Mouse (Mus musculus): ENCODE measurements around the gene Gm20388. TPM values are rescaled to one million over a fixed set of nuclear protein-coding genes. Genes with fewer than 3 reads are reported as not detected.

The Gm20388 gene
- total RNA-seq, 2 experiments from 2014 or later, result 18.5 to 23.8 TPM

GRCm38 (mm10) chr8:123104046-123104767 is 3193.6 kb downstream of the Gm20388 start:
- no peak for ATAC-seq (replicated peaks; ENCODE audit: poor library complexity, severe bottlenecking)

GRCm38 (mm10) chr8:123105553-123106326 is 3195.1 kb downstream of the Gm20388 start:
- ATAC-seq (replicated peaks; ENCODE audit: poor library complexity, severe bottlenecking), result no peak

GRCm38 (mm10) chr8:123106531-123106930 is 3195.9 kb downstream of the Gm20388 start:
- no peak for ATAC-seq (replicated peaks; ENCODE audit: poor library complexity, severe bottlenecking)

- ATAC-seq (replicated peaks; ENCODE audit: poor library complexity, severe bottlenecking), result no peak
Observed at GRCm38 (mm10) chr8:123108010-123108409, 3197.4 kb downstream of the Gm20388 start.

- ATAC-seq (replicated peaks; ENCODE audit: poor library complexity, severe bottlenecking), result no peak
Observed at GRCm38 (mm10) chr8:123108953-123109352, 3198.3 kb downstream of the Gm20388 start.

- peak; percentile 81 for ATAC-seq (replicated peaks; ENCODE audit: poor library complexity, severe bottlenecking)
Observed at GRCm38 (mm10) chr8:123110649-123111048, 3200.0 kb downstream of the Gm20388 start.

- no peak for ATAC-seq (replicated peaks; ENCODE audit: poor library complexity, severe bottlenecking)
Observed at GRCm38 (mm10) chr8:123112892-123113291, 3202.3 kb downstream of the Gm20388 start.

GRCm38 (mm10) chr8:123113908-123114469 is 3203.3 kb downstream of the Gm20388 start:
- ATAC-seq (replicated peaks; ENCODE audit: poor library complexity, severe bottlenecking), result no peak

- ATAC-seq (replicated peaks; ENCODE audit: poor library complexity, severe bottlenecking), result no peak
Observed at GRCm38 (mm10) chr8:123114644-123115043, 3204.0 kb downstream of the Gm20388 start.

- ATAC-seq (replicated peaks; ENCODE audit: poor library complexity, severe bottlenecking), result peak; percentile 36
Observed at GRCm38 (mm10) chr8:123117127-123117731, 3206.6 kb downstream of the Gm20388 start, which contains the start of gene Cpne7. Gene Cpne7, plus strand, starts transcription at chr8:123117374.

GRCm38 (mm10) chr8:123117744-123118143 is 3207.1 kb downstream of the Gm20388 start:
- ATAC-seq (replicated peaks; ENCODE audit: poor library complexity, severe bottlenecking), result 0 out of 2 replicates have a peak, but pooled peaks have one; percentile 4

- no peak for ATAC-seq (replicated peaks; ENCODE audit: poor library complexity, severe bottlenecking)
Observed at GRCm38 (mm10) chr8:123122059-123122458, 3211.4 kb downstream of the Gm20388 start.

- ATAC-seq (replicated peaks; ENCODE audit: poor library complexity, severe bottlenecking), result no peak
Observed at GRCm38 (mm10) chr8:123122670-123123069, 3212.0 kb downstream of the Gm20388 start.

- peak; percentile 63 for ATAC-seq (replicated peaks; ENCODE audit: poor library complexity, severe bottlenecking)
Observed at GRCm38 (mm10) chr8:123126193-123126816, 3215.7 kb downstream of the Gm20388 start.

- ATAC-seq (replicated peaks; ENCODE audit: poor library complexity, severe bottlenecking), result no peak
Observed at GRCm38 (mm10) chr8:123131041-123131440, 3220.4 kb downstream of the Gm20388 start.

- ATAC-seq (replicated peaks; ENCODE audit: poor library complexity, severe bottlenecking), result no peak
Observed at GRCm38 (mm10) chr8:123132953-123133352, 3222.3 kb downstream of the Gm20388 start.

GRCm38 (mm10) chr8:123134149-123134713 is 3223.6 kb downstream of the Gm20388 start:
- no peak for ATAC-seq (replicated peaks; ENCODE audit: poor library complexity, severe bottlenecking)

- ATAC-seq (replicated peaks; ENCODE audit: poor library complexity, severe bottlenecking), result no peak
Observed at GRCm38 (mm10) chr8:123135406-123135805, 3224.8 kb downstream of the Gm20388 start.

GRCm38 (mm10) chr8:123135806-123136205 is 3225.2 kb downstream of the Gm20388 start:
- no peak for ATAC-seq (replicated peaks; ENCODE audit: poor library complexity, severe bottlenecking)

- no peak for ATAC-seq (replicated peaks; ENCODE audit: poor library complexity, severe bottlenecking)
Observed at GRCm38 (mm10) chr8:123136287-123136686, 3225.6 kb downstream of the Gm20388 start.
